Mouse (Mus musculus) heart, postnatal 0 days (tissue): ENCODE measurements around the gene Epm2aip1.

Experiments
- CTCF ChIP-seq: IDR thresholded peaks from 2 replicates; pipeline ENCODE4 v1.5.1; 2016; ENCODE audit warnings: antibody characterized with exemption, control low read depth, low read depth
- EP300 ChIP-seq: IDR thresholded peaks from 2 replicates; pipeline ENCODE4 v1.6.1; 2016; ENCODE audit warnings: antibody characterized with exemption, low read depth

- TF ChIP-seq CTCF: no peak
- no peak for TF ChIP-seq EP300
Measured at GRCm38 (mm10) chr9:111261356-111261755, 10.4 kb upstream of the Epm2aip1 start.
